In genomic region chr10:99641784-99642183, GRCm38 (mm10) we compare ENCODE assay signal across 8 mouse cellular contexts.
DNase-seq lines count a peak whose midpoint lies in the region; ATAC-seq and TF ChIP-seq lines count a peak whose summit lies in the region.

No protein-coding gene starts in this region.

- H3K9ac ChIP-seq in heart, embryonic 12.5 days: no peak overlapping the region
- no peak overlapping the region for H3K9ac ChIP-seq in limb, embryonic 13.5 days
- no peak overlapping the region for H3K9ac ChIP-seq in stomach, postnatal 0 days (ENCODE audit: low read length)

- H3K27me3 ChIP-seq in heart, embryonic 12.5 days (replicated peaks): no peaks in the 10 kb centered on the region; the same call in 1 of the 2 replicates
- H3K27me3 ChIP-seq in limb, embryonic 13.5 days: 0 out of 2 replicates have a peak, but pooled peaks cover 5% of the 10 kb centered on the region
- no peaks in the 10 kb centered on the region for H3K27me3 ChIP-seq in stomach, postnatal 0 days (ENCODE audit: control insufficient read depth, insufficient read depth, low read length)

- no peaks in the 10 kb centered on the region for H3K36me3 ChIP-seq in heart, embryonic 12.5 days
- H3K36me3 ChIP-seq in limb, embryonic 13.5 days: no peaks in the 10 kb centered on the region
- H3K36me3 ChIP-seq in stomach, postnatal 0 days (ENCODE audit: control insufficient read depth, insufficient read depth, low read length): no peaks in the 10 kb centered on the region

- TF ChIP-seq CTCF in stomach, postnatal 0 days (IDR thresholded peaks at IDR 0.05; ENCODE audit: low read depth): peak; percentile 91

- no peaks in the 10 kb centered on the region for H3K9me3 ChIP-seq in heart, embryonic 12.5 days (replicated peaks)
- no peaks in the 10 kb centered on the region for H3K9me3 ChIP-seq in limb, embryonic 13.5 days
- H3K9me3 ChIP-seq in stomach, postnatal 0 days (ENCODE audit: control insufficient read depth, low read length): no peaks in the 10 kb centered on the region

- H3K27ac ChIP-seq in heart, embryonic 12.5 days (ENCODE audit: poor library complexity, severe bottlenecking): no peak overlapping the region
- no peak overlapping the region for H3K27ac ChIP-seq in limb, embryonic 13.5 days
- H3K27ac ChIP-seq in stomach, postnatal 0 days (replicated peaks): no peak overlapping the region

- no peak overlapping the region for H3K4me2 ChIP-seq in heart, embryonic 12.5 days
- H3K4me2 ChIP-seq in limb, embryonic 13.5 days (replicated peaks): no peak overlapping the region
- no peak overlapping the region for H3K4me2 ChIP-seq in stomach, postnatal 0 days (replicated peaks; ENCODE audit: low read depth)

- no peak for ATAC-seq in heart, embryonic 12.5 days (ENCODE audit: insufficient number of reproducible peaks, low FRiP score)
- ATAC-seq in granulocyte monocyte progenitor cell, adult 5-6 weeks (replicated peaks; ENCODE audit: poor library complexity, severe bottlenecking): peak; percentile 87
- ATAC-seq in limb, embryonic 13.5 days (ENCODE audit: low FRiP score, low read depth): peak; percentile 77; the same call in 1 of the 2 replicates
- ATAC-seq in stomach, postnatal 0 days (ENCODE audit: low FRiP score, low TSS enrichment): peak; percentile 78

- DNase-seq in heart, adult 11 months: peak; percentile 90
- peak; percentile 83 for DNase-seq in embryo, embryonic 10.5 days (ENCODE audit: low spot score)
- peak; percentile 38 to 64 for DNase-seq in kidney, adult 8-10 months
- DNase-seq in neural tube, embryonic 10.5 days (ENCODE audit: extremely low spot score, low spot score): peak; percentile 49
- DNase-seq in stomach, postnatal 0 days (ENCODE audit: low spot score): peak; percentile 70

- H3K4me3 ChIP-seq in heart, embryonic 12.5 days: no peak overlapping the region
- no peak overlapping the region for H3K4me3 ChIP-seq in limb, embryonic 13.5 days
- no peak overlapping the region for H3K4me3 ChIP-seq in stomach, postnatal 0 days (ENCODE audit: low read depth, low read length)

- TF ChIP-seq EP300 in stomach, postnatal 0 days (optimal IDR thresholded peaks at IDR 0.05): no peak

- WGBS in heart, embryonic 12.5 days: 12% methylated on average over 11 of the region's 11 CpGs
- WGBS in limb, embryonic 13.5 days: 9% methylated on average over 11 of the region's 11 CpGs
- 10% methylated on average over 11 of the region's 11 CpGs for WGBS in stomach, postnatal 0 days

- no peaks in the 10 kb centered on the region for H3K4me1 ChIP-seq in heart, embryonic 12.5 days (replicated peaks)
- H3K4me1 ChIP-seq in limb, embryonic 13.5 days: no peaks in the 10 kb centered on the region; the same call in 1 of the 2 replicates
- H3K4me1 ChIP-seq in stomach, postnatal 0 days (replicated peaks; ENCODE audit: control insufficient read depth, insufficient read depth): no peaks in the 10 kb centered on the region
